Mouse (Mus musculus) gastrocnemius, adult 18-20 months (tissue): ENCODE measurements around the gene Slc22a23. TPM values are rescaled to one million over a fixed set of nuclear protein-coding genes. Genes with fewer than 3 reads are reported as not detected.

Source experiments
- DNase-seq: peaks from one replicate; pipeline ENCODE4 v3.0.0; 2021; ENCODE audit warnings: low spot score
- total RNA-seq, 2 experiments: library from RNA; stranded (reverse); gene quantifications; 2 replicates each; pipeline ENCODE4 v1.2.3; 2021

Gene Slc22a23
- total RNA-seq, 2 experiments from 2014 or later: 10.2 to 13.1 TPM

GRCm38 (mm10) chr13:34239371-34240086 is 105.5 kb downstream of the Slc22a23 start:
- no peak for DNase-seq

- DNase-seq: no peak
Measured at GRCm38 (mm10) chr13:34238646-34239290, 106.2 kb downstream of the Slc22a23 start.

GRCm38 (mm10) chr13:34235056-34235455 is 109.9 kb downstream of the Slc22a23 start:
- DNase-seq: no peak

- DNase-seq: no peak
Measured at GRCm38 (mm10) chr13:34234439-34234838, 110.5 kb downstream of the Slc22a23 start.

- DNase-seq: no peak
Measured at GRCm38 (mm10) chr13:34232992-34233391, 112.0 kb downstream of the Slc22a23 start.

GRCm38 (mm10) chr13:34228905-34229304 is 116.1 kb downstream of the Slc22a23 start:
- DNase-seq: no peak

GRCm38 (mm10) chr13:34227720-34228661 is 117.0 kb downstream of the Slc22a23 start:
- no peak for DNase-seq

GRCm38 (mm10) chr13:34226940-34227339 is 118.0 kb downstream of the Slc22a23 start:
- DNase-seq: no peak

- DNase-seq: peak; percentile 35
Measured at GRCm38 (mm10) chr13:34222985-34223384, 122.0 kb downstream of the Slc22a23 start.

GRCm38 (mm10) chr13:34219728-34220127 is 125.3 kb downstream of the Slc22a23 start:
- DNase-seq: no peak

- DNase-seq: no peak
Measured at GRCm38 (mm10) chr13:34218776-34219175, 126.2 kb downstream of the Slc22a23 start.

- DNase-seq: no peak
Measured at GRCm38 (mm10) chr13:34214855-34215254, 130.1 kb downstream of the Slc22a23 start.

GRCm38 (mm10) chr13:34212735-34213212 is 132.2 kb downstream of the Slc22a23 start:
- DNase-seq: no peak

GRCm38 (mm10) chr13:34211261-34211775 is 133.7 kb downstream of the Slc22a23 start:
- DNase-seq: no peak

- DNase-seq: no peak
Measured at GRCm38 (mm10) chr13:34207714-34208470, 137.1 kb downstream of the Slc22a23 start.

GRCm38 (mm10) chr13:34205216-34205615 is 139.8 kb downstream of the Slc22a23 start:
- no peak for DNase-seq

GRCm38 (mm10) chr13:34195676-34196075 is 149.3 kb downstream of the Slc22a23 start:
- DNase-seq: no peak

- no peak for DNase-seq
Measured at GRCm38 (mm10) chr13:34193384-34193783, 151.6 kb downstream of the Slc22a23 start.

- peak; percentile 40 for DNase-seq
Measured at GRCm38 (mm10) chr13:34192414-34193191, 152.4 kb downstream of the Slc22a23 start.

GRCm38 (mm10) chr13:34187571-34187970 is 157.4 kb downstream of the Slc22a23 start:
- peak; percentile 73 for DNase-seq
